Comparison of ENCODE assay signal across 1 mouse cellular context in the genomic region with DNA sequence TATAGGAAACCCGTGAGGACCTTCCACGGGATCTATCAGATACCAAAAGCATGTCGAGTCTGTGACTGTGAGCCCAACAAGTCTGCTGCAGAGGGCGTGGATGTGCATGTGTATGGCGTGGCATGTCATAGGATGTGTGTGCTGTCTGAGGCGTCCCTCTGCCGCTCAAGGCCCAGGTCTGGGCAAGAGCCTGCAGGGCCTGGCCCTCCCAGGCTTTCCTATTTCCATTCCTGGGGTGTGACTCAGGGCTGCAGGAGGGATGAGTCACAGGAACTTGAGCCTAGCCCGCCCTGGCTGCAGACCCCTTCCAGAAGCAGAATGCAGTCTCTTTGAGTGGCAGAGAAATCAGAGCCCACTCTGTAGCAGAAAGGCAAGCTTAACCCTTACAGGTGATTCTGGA.
A peak's percentile ranks its signal among the peaks of the same experiment; 100 is the strongest.
TF ChIP-seq lines count a peak whose summit lies in the region.

No protein-coding gene starts in this region.

TF ChIP-seq in CH12.LX, 34 proteins besides CTCF, POLR2A, EP300 and RAD21:
- no peak for TF ChIP-seq SIN3A (IDR thresholded peaks at IDR 0.05; ENCODE audit: low read length)
- TF ChIP-seq ZNF384 (IDR thresholded peaks at IDR 0.05; ENCODE audit: low read depth, low read length), result peak; percentile 20; the same call in 1 of the 2 replicates
TF ChIP-seq in CH12.LX: peak in this region for 1.
